Mouse (Mus musculus): ENCODE measurements around the gene Lck. TPM values are rescaled to one million over a fixed set of nuclear protein-coding genes. Genes with fewer than 3 reads are reported as not detected.

The Lck gene
- polyA plus RNA-seq, 1 experiment = 2.5 TPM

DNA sequence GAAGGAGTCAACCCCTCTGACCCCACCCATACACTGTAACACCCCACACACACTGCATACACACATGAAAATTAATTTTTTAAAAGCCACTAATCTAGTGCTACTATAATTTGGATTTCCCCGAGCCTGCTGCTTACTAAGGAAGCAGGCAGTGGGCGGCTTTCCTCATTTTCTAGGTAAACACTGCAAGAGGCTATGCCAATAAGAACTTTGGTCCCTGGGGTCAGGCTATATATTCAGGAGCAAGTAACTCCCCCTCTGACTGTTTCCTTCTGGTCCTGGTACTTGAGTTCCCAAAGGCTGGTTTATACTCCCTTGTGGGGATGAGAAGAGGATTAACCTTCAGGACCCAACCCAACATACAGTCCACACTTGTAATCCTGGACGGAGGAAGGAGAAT, 47.6 kb downstream of the Lck start:
- TF ChIP-seq CTCF (IDR thresholded peaks at IDR 0.05; ENCODE audit: control insufficient read depth, insufficient read depth, insufficient replicate concordance, low read depth, low read length) (no peak), POLR2A (IDR thresholded peaks at IDR 0.05; ENCODE audit: control insufficient read depth, low read depth, low read length) (no peak)
- Histone ChIP-seq H3K27me3 (ENCODE audit: control insufficient read depth, insufficient read depth, low read length) (no peaks in the 10 kb centered on the region), H3K4me3 (ENCODE audit: control insufficient read depth, low read depth, low read length) (no peak overlapping the region), H3K27ac (ENCODE audit: control insufficient read depth, insufficient read depth, low read depth, low read length) (no peak overlapping the region), H3K4me1 (ENCODE audit: control insufficient read depth, insufficient read depth, low read length) (no peaks in the 10 kb centered on the region), H3K36me3 (ENCODE audit: control insufficient read depth, insufficient read depth, low read length) (peaks cover 6% of the 10 kb centered on the region)

DNA sequence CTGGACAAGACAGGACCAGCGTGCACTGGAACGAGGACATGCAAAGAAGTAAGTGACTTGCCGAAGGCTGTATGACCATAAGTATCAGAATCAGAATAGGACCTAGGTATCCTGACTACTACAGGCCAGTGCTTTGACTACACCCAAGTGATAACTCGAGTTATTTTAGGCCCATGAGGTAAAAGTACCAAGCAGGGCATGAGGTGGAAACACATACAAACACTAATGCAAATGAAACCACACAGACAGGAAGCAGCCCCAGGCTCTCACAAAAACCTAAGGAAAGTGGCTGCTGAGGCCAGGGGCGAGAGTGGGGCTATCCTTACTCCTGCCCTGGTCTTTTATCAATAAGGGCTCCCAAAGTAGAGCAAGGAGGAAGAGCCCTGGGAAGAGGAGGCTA, 48.1 kb downstream of the Lck start:
- Histone ChIP-seq H3K4me1 (ENCODE audit: control insufficient read depth, insufficient read depth, low read length) (no peaks in the 10 kb centered on the region), H3K4me3 (ENCODE audit: control insufficient read depth, low read depth, low read length) (no peak overlapping the region), H3K36me3 (ENCODE audit: control insufficient read depth, insufficient read depth, low read length) (peaks cover 3% of the 10 kb centered on the region), H3K27me3 (ENCODE audit: control insufficient read depth, insufficient read depth, low read length) (no peaks in the 10 kb centered on the region), H3K27ac (ENCODE audit: control insufficient read depth, insufficient read depth, low read depth, low read length) (no peak overlapping the region)
- no peak for TF ChIP-seq CTCF (IDR thresholded peaks at IDR 0.05; ENCODE audit: control insufficient read depth, insufficient read depth, insufficient replicate concordance, low read depth, low read length)
- TF ChIP-seq POLR2A (IDR thresholded peaks at IDR 0.05; ENCODE audit: control insufficient read depth, low read depth, low read length) = no peak

DNA sequence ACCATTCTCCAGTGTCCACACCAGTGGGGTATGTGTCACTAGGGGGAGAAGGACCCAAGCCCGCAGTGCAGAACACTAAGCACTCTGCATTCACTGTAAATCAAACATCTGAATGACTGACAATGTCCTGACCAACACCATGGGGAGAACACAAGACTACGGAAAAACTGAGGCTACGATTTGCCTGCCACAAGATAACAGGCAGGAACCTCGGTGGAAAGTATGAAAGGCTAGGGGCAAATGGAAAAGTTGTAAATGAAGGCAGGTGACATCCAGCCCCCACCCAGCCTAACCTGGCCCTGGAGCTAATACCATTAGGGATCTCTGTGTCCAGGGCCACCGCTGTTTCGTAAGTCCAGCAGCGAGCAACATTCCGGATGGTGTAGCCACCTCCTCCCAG, 54.9 kb downstream of the Lck start:
- TF ChIP-seq POLR2A (IDR thresholded peaks at IDR 0.05; ENCODE audit: control insufficient read depth, low read depth, low read length) (no peak), CTCF (IDR thresholded peaks at IDR 0.05; ENCODE audit: control insufficient read depth, insufficient read depth, insufficient replicate concordance, low read depth, low read length) (no peak)
- H3K4me1 ChIP-seq (ENCODE audit: control insufficient read depth, insufficient read depth, low read length) = peaks cover 3% of the 10 kb centered on the region; the same call in 1 of the 2 replicates
- no peak overlapping the region for H3K4me3 ChIP-seq (ENCODE audit: control insufficient read depth, low read depth, low read length)
- H3K36me3 ChIP-seq (ENCODE audit: control insufficient read depth, insufficient read depth, low read length) = peaks cover 6% of the 10 kb centered on the region
- H3K27me3 ChIP-seq (ENCODE audit: control insufficient read depth, insufficient read depth, low read length) = no peaks in the 10 kb centered on the region
- no peak overlapping the region for H3K27ac ChIP-seq (ENCODE audit: control insufficient read depth, insufficient read depth, low read depth, low read length)

DNA sequence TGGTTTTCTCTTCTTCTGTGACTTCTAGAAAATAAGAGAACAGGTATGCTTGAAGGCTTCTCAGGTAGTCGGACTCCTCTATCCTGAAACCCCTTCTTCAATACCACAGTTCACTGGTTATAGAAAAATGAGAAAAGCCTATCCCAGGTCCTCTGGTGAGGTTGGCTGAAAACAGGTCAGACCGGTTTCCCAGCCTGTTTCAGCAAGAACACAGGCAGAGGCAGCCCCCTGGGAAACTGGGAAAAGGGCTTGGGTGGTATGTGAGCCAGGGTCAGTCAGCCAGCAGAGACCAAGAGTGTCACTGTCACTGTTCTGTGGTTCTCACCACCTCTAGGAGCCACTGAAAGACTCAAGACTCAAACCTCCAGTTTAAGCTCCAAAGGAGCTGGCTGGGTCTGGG, 56.5 kb downstream of the Lck start:
- Histone ChIP-seq H3K4me3 (ENCODE audit: control insufficient read depth, low read depth, low read length) (no peak overlapping the region), H3K27ac (ENCODE audit: control insufficient read depth, insufficient read depth, low read depth, low read length) (no peak overlapping the region), H3K4me1 (ENCODE audit: control insufficient read depth, insufficient read depth, low read length) (peaks cover 10% of the 10 kb centered on the region), H3K36me3 (ENCODE audit: control insufficient read depth, insufficient read depth, low read length) (peaks cover 5% of the 10 kb centered on the region), H3K27me3 (ENCODE audit: control insufficient read depth, insufficient read depth, low read length) (no peaks in the 10 kb centered on the region)
- TF ChIP-seq CTCF (IDR thresholded peaks at IDR 0.05; ENCODE audit: control insufficient read depth, insufficient read depth, insufficient replicate concordance, low read depth, low read length) = no peak
- TF ChIP-seq POLR2A (IDR thresholded peaks at IDR 0.05; ENCODE audit: control insufficient read depth, low read depth, low read length) = no peak

DNA sequence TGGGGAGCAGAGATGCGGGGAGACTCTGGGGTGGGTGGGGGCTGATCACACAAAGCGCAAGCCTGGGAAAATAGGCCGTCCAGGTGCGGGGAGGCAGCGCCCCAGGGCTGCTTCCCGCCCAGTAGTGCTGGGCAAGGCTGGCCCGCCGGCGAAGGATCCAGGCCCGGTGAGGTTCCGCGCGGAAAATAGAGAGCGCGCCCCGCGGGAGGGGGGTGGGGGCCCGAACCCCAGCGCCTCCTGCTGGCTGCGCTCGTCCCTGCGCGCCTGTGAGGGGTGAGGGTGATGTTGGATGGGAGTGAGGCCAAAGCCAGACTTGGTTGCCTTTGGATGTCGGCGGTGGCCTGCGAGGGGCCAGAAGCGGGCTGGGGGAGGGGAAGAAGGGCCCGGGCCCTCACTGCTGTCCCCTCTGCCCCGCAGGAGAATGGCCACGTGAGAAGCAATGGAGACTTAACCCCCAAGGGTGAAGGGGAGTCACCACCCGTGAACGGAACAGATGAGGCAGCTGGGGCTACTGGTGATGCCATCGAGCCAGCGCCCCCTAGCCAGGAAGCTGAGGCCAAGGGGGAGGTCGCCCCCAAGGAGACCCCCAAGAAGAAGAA, 59.0 kb downstream of the Lck start:
- Histone ChIP-seq H3K4me3 (ENCODE audit: control insufficient read depth, low read depth, low read length) (peak overlapping the region; percentile 85), H3K27ac (ENCODE audit: control insufficient read depth, insufficient read depth, low read depth, low read length) (no peak overlapping the region), H3K36me3 (ENCODE audit: control insufficient read depth, insufficient read depth, low read length) (peaks cover 5% of the 10 kb centered on the region), H3K4me1 (ENCODE audit: control insufficient read depth, insufficient read depth, low read length) (peaks cover 10% of the 10 kb centered on the region), H3K27me3 (ENCODE audit: control insufficient read depth, insufficient read depth, low read length) (no peaks in the 10 kb centered on the region)
- no peak for TF ChIP-seq POLR2A (IDR thresholded peaks at IDR 0.05; ENCODE audit: control insufficient read depth, low read depth, low read length)
- peak; percentile 66; the same call in 1 of the 2 replicates for TF ChIP-seq CTCF (IDR thresholded peaks at IDR 0.05; ENCODE audit: control insufficient read depth, insufficient read depth, insufficient replicate concordance, low read depth, low read length)

DNA sequence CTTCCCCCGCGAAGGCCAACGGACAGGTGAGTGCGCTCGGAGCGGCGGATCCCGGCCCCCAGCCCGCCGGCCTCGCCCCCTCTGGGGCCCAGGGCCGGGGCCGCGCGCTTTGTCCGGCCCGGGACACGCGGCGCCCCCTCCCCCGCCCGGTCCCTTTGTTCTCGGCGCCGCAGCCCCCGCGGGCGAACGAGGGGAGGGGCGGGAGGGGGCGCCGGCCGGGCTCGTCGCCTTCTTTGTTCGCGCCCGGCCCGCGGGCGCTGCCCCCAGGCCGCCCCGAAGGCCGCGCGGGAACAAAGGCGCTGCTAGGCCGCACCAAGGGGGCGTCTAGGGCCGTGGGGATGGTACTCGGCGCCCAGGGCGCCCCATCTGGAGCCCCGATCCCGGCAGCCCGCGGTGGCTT, 59.5 kb downstream of the Lck start:
- Histone ChIP-seq H3K27ac (ENCODE audit: control insufficient read depth, insufficient read depth, low read depth, low read length) (no peak overlapping the region), H3K36me3 (ENCODE audit: control insufficient read depth, insufficient read depth, low read length) (peaks cover 5% of the 10 kb centered on the region), H3K4me3 (ENCODE audit: control insufficient read depth, low read depth, low read length) (peak overlapping the region; percentile 85), H3K27me3 (ENCODE audit: control insufficient read depth, insufficient read depth, low read length) (no peaks in the 10 kb centered on the region), H3K4me1 (ENCODE audit: control insufficient read depth, insufficient read depth, low read length) (peaks cover 10% of the 10 kb centered on the region)
- TF ChIP-seq POLR2A (IDR thresholded peaks at IDR 0.05; ENCODE audit: control insufficient read depth, low read depth, low read length) = no peak
- no peak for TF ChIP-seq CTCF (IDR thresholded peaks at IDR 0.05; ENCODE audit: control insufficient read depth, insufficient read depth, insufficient replicate concordance, low read depth, low read length)

DNA sequence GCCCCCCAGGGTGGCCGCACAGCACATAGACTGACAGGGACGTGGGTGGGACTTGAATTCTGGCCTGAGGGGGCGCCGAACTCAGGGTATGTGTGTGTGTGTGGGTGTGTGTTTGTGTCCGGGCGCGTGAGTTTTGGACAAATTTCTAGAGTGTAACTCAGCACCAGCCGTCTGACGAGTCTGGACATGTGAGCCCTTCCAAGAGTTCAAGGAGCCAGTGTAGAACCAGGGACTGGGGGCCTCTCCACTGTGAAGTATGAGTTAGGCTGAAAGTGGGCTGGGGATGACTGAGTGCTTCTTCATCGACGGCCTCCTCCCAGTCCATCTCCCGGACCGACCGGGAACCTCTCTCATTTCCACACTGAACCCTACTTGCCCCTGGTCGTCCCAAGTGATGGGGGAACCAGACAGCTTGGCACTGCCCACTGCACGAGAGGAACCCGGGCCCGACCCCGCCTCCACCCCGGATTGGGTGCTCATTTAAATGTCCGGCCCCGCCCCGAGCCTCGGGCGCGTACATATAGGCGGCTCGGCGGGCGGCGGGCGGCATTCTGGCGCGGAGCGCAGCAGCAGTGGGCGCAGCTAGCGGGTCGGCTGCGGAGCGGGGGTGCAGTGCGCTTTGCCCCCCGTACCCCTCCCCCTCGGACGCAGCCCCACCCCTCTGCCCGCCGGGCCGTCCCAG, 60.2 kb downstream of the Lck start, which contains the start of gene Marcksl1:
Gene Marcksl1 (plus strand): TSS at position 496 of the 682 bp plus-strand sequence.
- Histone ChIP-seq H3K4me1 (ENCODE audit: control insufficient read depth, insufficient read depth, low read length) (peaks cover 13% of the 10 kb centered on the region), H3K27ac (ENCODE audit: control insufficient read depth, insufficient read depth, low read depth, low read length) (peak within 1 kb of the TSS; percentile 10; the same call in 1 of the 2 replicates), H3K27me3 (ENCODE audit: control insufficient read depth, insufficient read depth, low read length) (no peaks in the 10 kb centered on the region), H3K36me3 (ENCODE audit: control insufficient read depth, insufficient read depth, low read length) (peaks cover 5% of the 10 kb centered on the region), H3K4me3 (ENCODE audit: control insufficient read depth, low read depth, low read length) (peak within 1 kb of the TSS; percentile 85)
- TF ChIP-seq POLR2A (IDR thresholded peaks at IDR 0.05; ENCODE audit: control insufficient read depth, low read depth, low read length) (peak; percentile 86), CTCF (IDR thresholded peaks at IDR 0.05; ENCODE audit: control insufficient read depth, insufficient read depth, insufficient replicate concordance, low read depth, low read length) (no peak)

All from testis, adult 2 months (tissue).